Mouse (Mus musculus) Muller cell, postnatal 12 days (primary cell): ENCODE measurements around the gene Fam160a1.

Experiments used
- DNase-seq: peaks from one replicate; pipeline ENCODE4 v3.0.0-alpha.2; 2015; ENCODE audit errors: inconsistent ontology term

Fam160a1 gene

GRCm38 (mm10) chr3:85749348-85749747, 67.7 kb downstream of the Fam160a1 start:
- no peak for DNase-seq

DNA sequence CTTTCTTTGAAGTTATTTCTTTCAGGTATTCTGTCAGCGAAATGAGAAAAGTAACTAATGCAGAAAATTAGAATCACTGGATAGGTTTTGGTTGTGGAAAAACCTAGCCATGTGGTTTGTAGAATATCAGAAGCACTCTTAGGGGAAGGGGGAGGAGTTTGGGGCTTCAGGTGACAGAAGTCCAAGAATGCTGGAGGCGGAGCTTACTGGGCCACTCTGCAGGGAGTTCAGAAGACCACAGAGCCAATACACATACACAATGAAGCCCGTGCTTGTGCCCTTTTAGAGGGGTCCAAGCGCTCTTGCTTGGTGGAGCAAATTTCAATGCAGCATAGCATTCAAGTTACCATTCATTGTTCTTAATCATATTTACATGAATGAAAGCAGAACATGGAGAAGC, 68.2 kb downstream of the Fam160a1 start:
- no peak for DNase-seq

- DNase-seq: no peak
Observed at GRCm38 (mm10) chr3:85746116-85746515, 71.0 kb downstream of the Fam160a1 start.

- no peak for DNase-seq
Observed at GRCm38 (mm10) chr3:85741767-85742166, 75.3 kb downstream of the Fam160a1 start.

- DNase-seq: no peak
Observed at GRCm38 (mm10) chr3:85738591-85738990, 78.5 kb downstream of the Fam160a1 start.

GRCm38 (mm10) chr3:85733939-85734729, 83.0 kb downstream of the Fam160a1 start:
- DNase-seq: no peak

DNA sequence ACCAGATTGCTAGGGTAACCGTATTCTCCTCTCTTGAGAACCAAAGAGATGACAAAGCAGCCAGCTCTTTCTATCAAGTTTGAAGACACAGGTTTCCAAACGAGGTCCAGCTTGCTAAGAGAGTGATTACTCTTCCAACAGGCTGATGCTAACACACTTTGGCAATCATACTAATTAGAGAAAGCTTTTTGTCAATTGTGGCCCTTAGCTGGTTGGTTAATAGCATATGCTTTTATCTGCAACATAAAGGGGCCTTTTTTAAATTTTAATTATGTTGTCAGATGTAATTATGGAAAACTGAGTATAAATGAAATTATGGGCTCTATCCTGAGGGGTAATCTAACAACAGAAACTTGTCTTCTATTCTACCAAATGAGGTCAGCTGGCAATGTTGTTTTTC, 89.9 kb downstream of the Fam160a1 start:
- peak; percentile 81 for DNase-seq

GRCm38 (mm10) chr3:85725971-85726370, 91.1 kb downstream of the Fam160a1 start:
- DNase-seq: no peak

DNA sequence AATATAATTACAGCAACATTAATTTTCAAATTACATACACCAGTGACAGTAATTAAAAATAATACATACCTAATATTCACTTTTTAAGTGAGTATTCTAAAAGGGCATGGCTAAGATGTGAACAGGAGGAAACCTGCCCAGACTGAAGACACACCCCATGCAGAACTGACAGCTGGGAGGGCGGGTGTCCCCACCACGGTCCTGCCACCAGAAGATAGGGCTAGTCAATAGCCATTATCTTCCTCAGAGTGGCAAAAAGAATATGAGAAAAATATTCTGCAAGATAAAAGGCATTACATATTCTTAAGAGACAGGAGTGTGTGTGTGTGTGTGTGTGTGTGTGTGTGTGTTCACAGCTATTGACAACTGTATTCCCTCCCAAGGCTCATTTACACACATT, 92.0 kb downstream of the Fam160a1 start:
- DNase-seq: no peak

DNA sequence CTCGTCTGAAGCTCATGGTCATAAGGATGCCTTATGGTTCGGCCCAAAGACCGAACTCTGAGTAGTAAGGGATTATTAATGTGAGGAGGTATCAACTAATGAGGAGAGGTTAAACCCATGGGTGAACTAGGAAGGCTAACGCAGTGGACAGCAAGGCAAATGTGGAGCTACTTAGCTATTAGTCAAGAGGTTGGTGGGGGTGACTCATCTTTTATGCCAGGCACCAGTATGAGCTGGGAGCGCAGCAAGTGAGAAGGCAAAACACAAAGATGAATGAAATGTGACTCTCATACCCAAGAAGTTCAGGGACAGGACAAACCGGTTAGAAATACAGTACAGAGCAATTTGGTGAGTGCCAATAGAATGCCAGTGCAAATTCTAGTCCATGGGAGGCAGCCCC, 94.5 kb downstream of the Fam160a1 start:
- peak; percentile 40 for DNase-seq

- no peak for DNase-seq
Observed at GRCm38 (mm10) chr3:85715764-85716297, 101.3 kb downstream of the Fam160a1 start.

DNA sequence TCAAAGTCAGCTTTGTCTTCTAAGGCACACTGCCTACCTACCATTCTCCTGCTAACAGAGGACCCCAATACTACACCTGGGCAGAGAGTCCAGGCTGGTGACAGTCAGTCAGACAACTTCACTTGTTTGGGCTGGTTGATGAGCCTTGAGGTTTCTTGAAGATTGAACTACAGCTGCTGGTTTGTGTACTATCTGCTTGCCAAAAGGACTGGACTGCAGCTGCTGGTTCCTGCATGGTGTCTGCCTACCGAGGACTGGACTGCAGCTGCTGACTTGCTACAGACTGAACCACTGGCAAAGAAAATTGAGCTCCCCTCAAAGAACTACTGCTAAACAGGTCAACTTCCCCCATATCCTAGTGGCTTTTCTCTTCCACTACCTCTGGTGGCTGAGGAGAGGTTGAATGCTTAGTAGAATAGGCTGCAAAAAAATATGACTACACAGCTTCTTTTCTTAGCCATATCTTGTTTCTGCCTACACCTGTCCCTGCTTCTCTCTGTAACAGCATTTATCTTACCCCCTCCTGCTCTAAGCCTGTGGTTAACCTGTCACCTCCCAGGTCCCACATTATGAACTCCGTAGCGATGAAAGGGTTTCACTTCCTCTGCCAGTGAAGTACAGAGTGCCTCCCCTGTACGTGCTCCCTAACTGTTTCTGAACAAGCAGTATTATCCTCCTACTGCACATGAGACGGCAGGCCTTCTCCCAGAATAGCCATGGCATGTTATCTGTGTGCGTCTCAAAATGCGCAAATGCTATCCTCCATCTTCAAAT, 103.0 kb downstream of the Fam160a1 start:
- DNase-seq: no peak

GRCm38 (mm10) chr3:85710695-85711094, 106.4 kb downstream of the Fam160a1 start:
- no peak for DNase-seq

DNA sequence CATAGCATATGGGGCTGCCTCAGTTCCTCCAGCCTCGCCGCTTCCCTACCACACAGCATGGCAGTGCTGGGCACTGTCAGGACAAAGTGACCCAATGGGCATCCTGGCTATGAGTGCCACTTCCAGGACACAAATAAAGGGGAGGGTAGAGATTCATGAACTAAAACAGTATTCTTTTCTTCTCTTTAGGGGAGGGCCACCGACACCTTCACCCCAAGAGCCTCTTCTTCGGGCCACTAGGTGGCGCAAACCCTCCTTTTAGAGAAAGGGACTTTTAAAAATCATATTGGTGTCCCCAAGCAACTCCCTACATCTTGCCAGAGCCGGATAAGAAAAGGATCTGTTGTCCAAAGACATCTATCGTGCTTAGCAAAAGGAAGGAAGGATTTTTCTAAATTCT, 109.7 kb downstream of the Fam160a1 start:
- peak; percentile 52 for DNase-seq

GRCm38 (mm10) chr3:85703141-85703882, 113.8 kb downstream of the Fam160a1 start:
- DNase-seq: peak; percentile 19

- no peak for DNase-seq
Observed at GRCm38 (mm10) chr3:85698496-85698895, 118.6 kb downstream of the Fam160a1 start.

DNA sequence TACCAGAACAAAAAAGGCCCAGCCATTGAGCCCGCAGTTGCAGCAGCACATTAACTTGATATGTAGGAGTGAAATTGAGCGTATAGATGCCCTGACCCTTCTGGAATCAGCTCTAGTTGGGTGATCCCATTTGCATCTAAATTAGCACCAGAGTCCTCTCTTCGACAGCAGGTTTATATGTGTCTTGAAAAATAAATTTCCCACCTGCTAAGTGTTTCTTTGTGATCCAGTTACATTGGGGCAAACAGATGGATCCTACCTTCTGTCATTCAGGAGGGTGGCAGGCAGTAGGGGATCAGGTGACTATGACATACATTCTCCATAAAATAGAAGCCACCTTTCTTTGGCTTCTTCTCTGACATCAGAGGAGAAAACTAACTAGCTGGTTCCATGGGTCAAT, 122.0 kb downstream of the Fam160a1 start:
- no peak for DNase-seq

GRCm38 (mm10) chr3:85693013-85693412, 124.1 kb downstream of the Fam160a1 start:
- no peak for DNase-seq

DNA sequence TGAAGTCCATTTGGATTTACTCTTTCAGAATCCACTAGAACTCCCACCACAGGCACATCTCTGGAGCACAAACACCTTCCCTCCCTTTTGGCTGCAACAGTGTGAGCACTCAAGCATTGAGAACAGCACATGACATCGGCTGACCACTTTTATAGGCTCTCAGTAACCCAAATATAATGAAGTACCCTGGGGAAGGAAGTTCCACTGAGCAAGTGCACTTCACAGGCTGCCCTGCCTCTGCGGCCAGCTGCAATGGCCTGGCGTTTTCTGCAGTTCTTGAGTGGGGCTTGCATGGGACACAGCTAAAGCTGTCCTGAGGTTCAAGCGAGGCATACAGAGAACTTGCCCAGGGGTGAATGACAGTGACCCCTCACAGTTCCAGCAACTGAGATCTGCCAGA, 126.0 kb downstream of the Fam160a1 start:
- DNase-seq: no peak

DNA sequence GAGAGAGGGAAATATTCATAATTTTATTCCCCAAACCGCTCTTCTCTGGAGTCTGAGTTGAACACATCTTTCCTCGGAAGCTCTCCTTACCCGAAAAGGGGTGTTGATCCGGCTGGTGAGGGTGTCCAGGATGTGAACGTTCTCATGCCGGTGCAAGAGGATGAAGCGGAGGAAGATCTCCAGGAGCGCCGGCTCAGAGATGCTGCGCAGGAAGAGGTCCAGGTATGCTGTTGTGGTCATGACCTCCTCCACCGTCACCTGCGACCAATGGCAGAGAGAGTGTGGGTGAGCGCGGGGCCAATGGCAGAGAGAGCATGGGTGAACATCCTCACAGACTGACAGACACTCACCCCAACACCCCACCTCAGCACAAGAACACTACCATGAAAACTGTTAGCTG, 128.8 kb downstream of the Fam160a1 start:
- DNase-seq: no peak

DNA sequence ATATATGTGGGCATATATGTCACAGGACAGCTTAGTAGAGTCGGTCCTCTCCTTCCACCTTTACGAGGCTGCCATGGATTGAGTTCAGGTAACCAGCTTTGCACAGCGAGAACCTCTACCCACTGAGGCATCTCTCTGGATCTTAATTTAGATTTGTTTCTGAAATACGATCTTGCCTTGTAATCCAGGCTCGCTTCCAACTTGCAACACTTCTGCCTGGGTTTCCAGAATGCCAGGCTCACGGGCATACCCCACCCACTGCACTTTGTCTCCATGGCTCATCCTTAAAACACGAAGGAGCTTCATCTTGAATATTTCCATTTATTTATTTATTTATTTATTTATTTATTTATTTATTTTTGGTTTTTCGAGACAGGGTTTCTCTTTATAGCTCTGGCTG, 131.8 kb downstream of the Fam160a1 start:
- no peak for DNase-seq

DNA sequence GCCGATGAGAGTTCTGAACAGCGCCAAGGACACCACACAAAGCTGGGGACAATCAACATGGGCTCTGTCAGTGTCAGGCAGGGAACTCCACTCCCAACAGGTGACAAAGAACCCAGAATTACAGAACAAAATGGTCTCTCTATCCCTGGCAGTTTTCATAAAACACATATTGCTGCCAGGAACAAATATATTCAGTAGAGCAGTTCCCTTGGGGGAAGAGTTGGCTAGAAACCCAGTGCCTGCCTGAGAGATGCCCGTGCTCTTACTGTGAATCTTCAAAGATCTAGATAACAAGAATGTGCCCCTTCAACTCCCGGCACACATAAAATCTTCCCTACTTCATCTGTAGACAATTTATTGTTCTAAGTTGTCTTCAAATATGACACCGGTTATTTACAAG, 133.5 kb downstream of the Fam160a1 start:
- no peak for DNase-seq
